Mouse (Mus musculus): Measurements from ENCODE around the gene Gatad2b.
"Not testable (repeated sequence)": the region's sequence is repeated elsewhere in the genome, so short reads cannot be mapped to it uniquely, and the experiment has no call there.

The Gatad2b gene

DNA sequence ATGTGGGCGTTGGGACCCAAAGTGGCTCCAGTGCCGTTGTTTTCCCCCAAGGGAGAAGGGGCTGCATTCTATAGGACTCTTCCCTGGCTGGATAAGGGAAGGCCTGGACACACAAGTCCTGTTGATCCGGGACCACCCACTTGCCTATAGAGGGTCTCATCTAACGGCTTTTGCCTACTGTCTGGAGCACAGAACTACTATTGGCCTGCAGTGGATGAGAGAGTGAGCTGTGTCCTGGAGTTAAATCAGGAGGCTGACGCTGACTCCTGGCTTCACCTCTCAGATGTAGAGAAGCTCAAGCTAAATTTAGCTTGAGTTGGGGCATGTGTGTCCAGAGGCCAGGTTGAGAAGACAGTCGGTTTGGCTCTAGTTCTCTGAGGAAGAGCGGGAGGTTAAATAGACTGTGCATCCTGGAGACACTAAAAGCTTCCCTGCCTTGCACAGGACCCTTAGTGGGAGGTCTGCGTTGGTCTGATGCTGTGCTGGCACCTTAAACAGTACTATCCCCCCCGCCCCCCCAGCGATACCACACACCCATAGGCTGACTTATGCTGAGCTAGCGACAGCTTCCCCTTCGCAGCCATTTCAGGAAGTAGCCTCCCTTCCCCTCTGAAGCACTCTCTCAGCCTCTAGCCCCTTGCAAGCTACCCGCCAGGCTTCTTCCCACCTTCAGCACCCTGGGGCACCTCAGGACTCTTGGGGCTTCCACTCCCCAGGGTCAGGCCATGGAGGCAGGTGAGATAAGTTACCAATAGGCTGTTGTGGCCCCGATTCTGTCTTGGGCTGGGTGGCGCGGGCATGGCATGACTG lies 26.8 kb upstream of the Gatad2b start:
- peak; percentile 61 to 69 for DNase-seq (ENCODE audit: low spot score in 2 of 2)

DNA sequence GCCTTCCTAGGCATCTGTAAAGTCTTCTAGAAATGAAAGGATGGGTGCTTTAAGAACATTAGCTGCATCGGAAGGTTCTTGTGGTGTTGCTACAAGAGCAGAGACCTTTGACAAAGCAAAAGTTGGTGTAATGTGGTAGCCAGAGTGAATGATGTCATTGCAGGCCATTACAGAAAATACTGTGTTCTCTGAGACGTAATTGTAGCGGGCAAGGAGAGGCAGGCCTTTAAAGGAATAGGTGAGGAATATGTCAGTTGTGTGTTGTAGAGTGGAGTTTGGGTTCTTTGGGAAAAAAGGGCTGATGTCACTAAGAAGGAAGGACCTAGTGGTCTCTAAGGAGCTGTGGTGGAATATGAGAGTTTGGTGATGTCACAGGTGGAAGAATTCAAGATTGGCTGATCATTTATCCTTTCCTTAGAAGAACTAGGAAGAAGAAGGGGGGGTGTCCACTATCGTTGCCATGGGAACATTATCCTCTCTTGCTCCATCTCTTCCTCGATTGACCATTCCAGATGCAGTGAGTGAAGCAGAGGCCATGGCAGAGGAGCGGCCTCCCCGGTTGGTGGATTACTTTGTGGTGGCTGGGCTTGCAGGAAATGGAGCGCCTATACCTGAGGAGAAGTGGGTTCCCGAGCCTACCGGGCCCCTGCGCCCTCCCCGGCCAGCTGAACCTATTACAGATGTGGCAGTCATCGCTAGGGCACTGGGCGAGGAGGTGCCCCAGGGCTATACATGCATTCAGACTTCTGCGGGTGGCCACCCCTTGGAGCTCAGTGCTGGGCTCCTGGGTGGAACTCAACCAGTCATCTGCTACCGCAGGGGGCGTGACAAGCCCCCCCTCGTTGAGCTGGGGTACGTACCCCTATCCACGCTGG lies 25.8 kb upstream of the Gatad2b start:
- DNase-seq (ENCODE audit: low spot score in 2 of 2): peak in 1 of 2 experiments; percentile 10

DNA sequence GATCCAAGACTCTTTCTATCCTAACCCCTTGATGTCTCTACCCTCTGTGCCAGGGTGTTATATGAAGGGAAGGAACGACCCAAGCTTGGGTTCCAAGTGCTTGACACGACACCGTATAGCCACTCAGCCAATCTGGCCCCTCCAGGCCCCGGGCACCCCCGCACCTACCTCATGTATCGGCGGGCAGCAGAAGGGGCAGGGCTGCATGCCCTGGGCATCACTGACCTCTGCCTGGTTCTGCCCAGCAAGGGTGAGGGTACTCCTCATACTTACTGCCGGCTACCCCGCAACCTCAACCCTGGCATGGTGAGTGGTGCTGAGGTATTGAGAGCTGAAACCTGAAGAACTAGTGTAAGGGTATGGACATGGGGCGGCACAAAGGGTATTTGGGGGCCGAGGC lies 24.8 kb upstream of the Gatad2b start:
- DNase-seq (ENCODE audit: low spot score in 2 of 2): no peak

GRCm38 (mm10) chr3:90268971-90269370 lies 24.0 kb upstream of the Gatad2b start:
- DNase-seq (ENCODE audit: low spot score in 2 of 2): no peak

- no peak for DNase-seq (ENCODE audit: low spot score in 2 of 2)
Measured at GRCm38 (mm10) chr3:90270784-90271183, 22.2 kb upstream of the Gatad2b start.

- no peak for DNase-seq (ENCODE audit: low spot score in 2 of 2)
Measured at GRCm38 (mm10) chr3:90272170-90272569, 20.8 kb upstream of the Gatad2b start.

- no peak for DNase-seq (ENCODE audit: low spot score in 2 of 2)
Measured at GRCm38 (mm10) chr3:90273855-90274254, 19.1 kb upstream of the Gatad2b start.

DNA sequence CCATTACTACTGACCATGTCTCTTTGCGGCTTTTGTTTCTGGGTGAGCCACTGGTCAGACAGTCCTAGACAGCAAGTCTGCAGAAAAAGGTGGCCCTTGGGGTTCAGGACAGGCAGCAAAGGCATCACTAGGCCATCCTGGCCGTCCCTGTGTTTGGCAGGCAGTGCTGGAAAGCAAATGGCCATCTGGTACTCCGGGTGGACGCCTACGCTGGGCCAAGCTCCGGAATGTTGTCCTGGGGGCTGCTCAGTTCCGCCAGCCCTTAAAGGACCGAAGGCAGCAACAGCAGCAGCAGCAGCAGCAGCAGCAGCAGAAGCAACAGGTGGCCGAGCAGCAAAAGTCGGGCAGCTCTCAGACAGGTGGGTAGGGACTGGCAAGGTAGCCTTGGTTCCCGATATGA lies 17.7 kb upstream of the Gatad2b start:
- DNase-seq (ENCODE audit: low spot score in 2 of 2): no peak

- DNase-seq (ENCODE audit: low spot score in 2 of 2): no peak
Measured at GRCm38 (mm10) chr3:90276858-90277257, 16.1 kb upstream of the Gatad2b start.

DNA sequence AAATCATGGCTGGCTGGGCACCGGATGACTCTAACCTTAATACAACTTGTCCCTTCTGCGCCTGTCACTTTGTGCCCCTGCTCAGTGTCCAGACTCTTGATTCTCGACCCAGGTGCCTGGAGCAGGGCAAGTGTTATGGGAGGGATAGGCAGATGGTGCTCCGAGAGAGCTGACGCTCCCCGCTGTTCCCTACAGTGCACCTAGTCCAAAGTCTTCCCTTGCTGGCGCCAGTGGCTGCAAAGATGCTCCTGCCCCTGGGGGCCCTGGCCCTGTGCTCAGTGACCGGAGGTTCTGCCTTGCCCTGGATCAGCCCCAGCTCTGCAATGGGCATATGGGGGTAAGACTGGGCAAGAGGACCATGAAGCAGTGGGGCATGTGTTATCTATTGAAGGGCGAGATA lies 15.2 kb upstream of the Gatad2b start:
- no peak for DNase-seq (ENCODE audit: low spot score in 2 of 2)

DNA sequence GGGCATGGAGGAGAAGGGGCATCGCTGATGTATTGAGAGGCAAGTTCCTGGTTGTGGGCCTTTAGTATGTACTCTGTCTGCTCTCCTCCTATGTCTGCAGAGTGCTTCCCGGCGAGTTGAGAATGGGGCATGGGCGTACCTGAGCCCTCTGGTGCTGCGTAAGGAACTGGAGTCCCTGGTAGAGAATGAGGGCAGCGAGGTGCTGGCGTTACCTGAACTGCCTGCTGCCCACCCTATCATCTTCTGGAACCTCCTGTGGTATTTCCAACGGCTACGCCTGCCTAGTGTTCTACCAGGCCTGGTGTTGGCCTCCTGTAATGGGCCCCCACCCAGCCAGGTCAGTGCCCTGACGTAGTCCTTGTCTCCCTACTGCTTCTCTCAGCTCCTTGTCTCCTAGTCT lies 14.8 kb upstream of the Gatad2b start:
- DNase-seq (ENCODE audit: low spot score in 2 of 2): no peak

DNA sequence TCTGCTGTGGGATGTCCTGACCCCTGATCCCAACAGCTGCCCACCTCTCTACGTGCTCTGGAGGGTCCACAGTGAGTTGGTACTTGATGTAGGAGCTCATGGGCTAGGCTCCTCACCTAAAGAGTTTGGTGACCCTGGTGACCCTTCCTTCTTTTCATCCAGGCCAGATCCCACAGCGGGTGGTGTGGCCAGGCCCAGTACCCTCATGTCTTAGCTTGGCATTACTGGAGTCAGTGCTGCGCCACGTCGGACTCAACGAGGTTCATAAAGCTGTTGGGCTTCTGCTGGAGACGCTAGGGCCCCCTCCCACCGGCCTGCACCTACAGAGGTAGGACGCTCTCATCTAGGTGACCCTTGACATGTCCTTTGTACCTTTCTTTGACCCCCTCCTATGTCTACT lies 13.8 kb upstream of the Gatad2b start:
- DNase-seq (ENCODE audit: low spot score in 2 of 2): no peak

- DNase-seq (ENCODE audit: low spot score in 2 of 2): no peak
Measured at GRCm38 (mm10) chr3:90279743-90280142, 13.2 kb upstream of the Gatad2b start.

GRCm38 (mm10) chr3:90280708-90281107 lies 12.3 kb upstream of the Gatad2b start:
- no peak for DNase-seq (ENCODE audit: low spot score in 2 of 2)

- DNase-seq (ENCODE audit: low spot score in 2 of 2): no peak
Measured at GRCm38 (mm10) chr3:90284150-90284549, 8.8 kb upstream of the Gatad2b start.

DNA sequence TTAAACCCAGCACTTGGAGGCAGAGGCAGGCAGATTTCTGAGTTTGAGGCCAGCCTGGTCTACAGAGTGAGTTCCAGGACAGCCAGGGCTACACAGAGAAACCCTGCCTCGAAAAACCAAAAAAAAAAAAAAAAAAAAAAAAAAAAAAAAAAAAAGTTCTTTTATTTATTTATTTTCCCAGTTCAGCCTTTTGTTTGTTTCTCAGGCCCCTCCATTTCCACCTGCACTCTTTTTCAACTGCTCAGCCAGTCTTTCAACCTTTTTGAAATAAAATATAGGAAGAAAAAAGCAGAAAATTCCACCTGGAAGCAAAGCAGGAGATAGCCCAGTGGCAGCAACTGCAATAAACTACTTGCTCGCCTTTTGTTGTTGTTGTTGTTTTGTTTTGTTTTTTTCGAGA lies 3.6 kb upstream of the Gatad2b start:
- not testable (repeated sequence) for DNase-seq (ENCODE audit: low spot score in 2 of 2)

DNA sequence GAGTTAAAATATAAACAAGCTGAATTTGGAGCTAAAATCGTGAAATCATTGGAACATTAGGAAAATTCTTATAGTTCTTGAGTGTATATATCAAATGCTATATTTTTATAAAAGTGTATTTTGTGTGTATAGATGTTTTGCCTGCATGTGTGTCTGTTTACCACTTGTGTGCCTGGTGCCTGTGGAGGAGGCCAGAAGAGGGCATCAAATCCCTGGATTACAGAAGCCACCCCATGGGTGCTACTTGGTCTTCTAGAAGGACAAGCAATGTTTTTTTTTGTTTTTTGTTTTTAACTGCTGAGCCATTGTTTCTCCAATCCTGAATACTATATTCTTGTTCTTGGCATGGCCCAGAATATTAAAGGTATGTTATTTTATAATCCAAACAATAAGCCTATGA lies 2.4 kb upstream of the Gatad2b start:
- DNase-seq (ENCODE audit: low spot score in 2 of 2): no peak

GRCm38 (mm10) chr3:90291982-90292344 lies 1.0 kb upstream of the Gatad2b start:
- no peak for DNase-seq (ENCODE audit: low spot score in 2 of 2)

- DNase-seq (ENCODE audit: low spot score in 2 of 2): peak in 1 of 2 experiments; percentile 27
Measured at GRCm38 (mm10) chr3:90293352-90294063, 530 bp downstream of the Gatad2b start.

GRCm38 (mm10) chr3:90294064-90294440 lies 1.1 kb downstream of the Gatad2b start:
- no peak for DNase-seq (ENCODE audit: low spot score in 2 of 2)

DNA sequence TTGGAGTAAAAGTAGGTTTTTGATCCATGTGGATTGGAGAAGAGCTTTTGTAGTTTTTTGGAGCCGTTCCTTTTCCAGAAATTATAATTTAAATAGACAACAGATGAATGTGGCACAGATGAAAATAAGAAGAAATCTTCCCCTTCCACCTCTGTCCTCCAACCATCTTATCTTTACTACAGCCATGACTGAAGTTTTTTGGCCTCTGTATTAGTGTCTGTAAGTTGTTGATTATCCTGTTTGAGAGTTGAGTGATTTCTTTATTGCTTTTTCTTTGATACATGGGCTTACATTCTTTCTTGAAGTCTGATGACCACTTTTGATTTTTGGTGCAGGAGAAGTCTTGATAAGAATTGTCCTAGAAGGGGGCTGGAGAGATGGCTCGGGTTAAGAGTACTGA lies 1.7 kb downstream of the Gatad2b start:
- DNase-seq (ENCODE audit: low spot score in 2 of 2): no peak

DNA sequence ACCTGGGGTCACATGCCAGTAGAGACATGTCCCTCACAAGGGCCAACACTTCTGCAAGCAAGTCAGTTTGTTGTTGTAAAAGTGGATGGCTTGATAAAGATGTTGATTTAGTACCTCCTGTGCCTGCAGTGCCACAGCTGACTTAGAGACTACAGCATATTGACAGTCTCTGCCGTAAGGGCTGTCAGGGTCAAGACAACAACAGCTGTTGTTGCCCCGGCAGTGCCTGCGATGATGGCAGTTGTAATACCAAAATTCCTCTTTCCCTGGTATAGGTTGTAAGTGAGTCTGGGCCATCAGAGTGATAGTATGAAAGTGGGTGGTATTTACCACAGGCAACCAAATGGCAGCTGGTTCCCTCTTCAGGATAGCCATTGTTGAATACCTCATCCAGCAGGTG lies 12.8 kb downstream of the Gatad2b start:
- DNase-seq (ENCODE audit: low spot score in 2 of 2): no peak
